Mouse (Mus musculus): Measurements from ENCODE around the gene Lamtor1.

GRCm38 (mm10) chr7:101933300-101933699, 27.6 kb downstream of the Lamtor1 start:
- no peak for TF ChIP-seq POLR2A (IDR thresholded peaks at IDR 0.05; ENCODE audit: low read depth, low read length)
- no peak for TF ChIP-seq CTCF (IDR thresholded peaks at IDR 0.05; ENCODE audit: extremely low read depth, insufficient read depth, insufficient read length, insufficient replicate concordance)

Measured in spleen, adult 2 months (tissue).